Mouse (Mus musculus): ENCODE results near the gene Rdh1. TPM values are rescaled to one million over a fixed set of nuclear protein-coding genes. Genes with fewer than 3 reads are reported as not detected.

Rdh1 gene
- not detected in 2 replicates for total RNA-seq (2014; fragmentation: Nextera tagmentation)
- total RNA-seq (2017), result not detected in 2 replicates

DNA sequence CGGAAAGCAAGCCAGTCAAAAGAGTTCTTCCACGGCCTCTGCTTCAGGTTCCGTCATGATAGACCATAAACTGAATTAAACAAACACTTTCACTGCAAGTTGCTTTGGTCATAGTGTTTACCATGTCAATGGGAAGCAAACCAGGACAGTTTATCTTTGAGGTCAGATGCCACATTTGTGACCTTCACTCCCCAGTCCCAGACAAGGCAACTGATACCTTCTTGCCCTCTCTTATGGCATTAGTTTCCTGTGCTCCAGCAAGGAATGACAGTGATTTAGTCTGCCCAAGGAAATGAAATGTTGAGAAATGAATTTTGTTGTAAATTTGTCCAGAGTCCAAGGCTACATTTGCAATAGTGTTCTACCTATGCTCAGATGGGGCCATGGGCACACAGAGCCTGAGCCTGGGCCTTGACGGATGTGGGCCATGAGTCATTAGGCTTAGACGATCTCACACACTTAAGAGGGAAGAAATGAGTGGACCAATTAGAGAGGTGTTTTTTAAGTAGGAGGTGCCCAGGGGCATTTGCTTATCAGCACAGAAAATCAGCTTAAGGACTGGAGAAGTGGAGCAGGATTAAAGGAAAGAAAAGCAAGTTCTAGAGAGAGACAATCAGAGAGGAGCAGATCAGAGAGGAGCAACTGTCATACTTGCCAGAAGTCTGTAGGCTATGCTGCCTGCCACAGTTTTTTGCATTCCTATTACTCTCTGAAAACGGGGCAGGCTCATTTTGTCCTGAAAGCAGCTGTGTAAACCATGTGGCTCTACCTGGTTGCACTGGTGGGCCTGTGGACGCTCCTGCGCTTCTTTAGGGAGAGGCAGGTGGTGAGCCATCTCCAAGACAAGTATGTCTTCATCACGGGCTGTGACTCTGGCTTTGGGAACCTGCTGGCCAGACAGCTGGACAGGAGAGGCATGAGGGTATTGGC, at the start of gene Rdh1, which contains the start of gene Rdh16f1:
Gene Rdh1 (plus strand): TSS at position 541 of the 930 bp plus-strand sequence.
Gene Rdh16f1 (plus strand): TSS at position 607 of the 930 bp plus-strand sequence.
- ATAC-seq (replicated peaks; ENCODE audit: poor library complexity, severe bottlenecking), result no peak

DNA sequence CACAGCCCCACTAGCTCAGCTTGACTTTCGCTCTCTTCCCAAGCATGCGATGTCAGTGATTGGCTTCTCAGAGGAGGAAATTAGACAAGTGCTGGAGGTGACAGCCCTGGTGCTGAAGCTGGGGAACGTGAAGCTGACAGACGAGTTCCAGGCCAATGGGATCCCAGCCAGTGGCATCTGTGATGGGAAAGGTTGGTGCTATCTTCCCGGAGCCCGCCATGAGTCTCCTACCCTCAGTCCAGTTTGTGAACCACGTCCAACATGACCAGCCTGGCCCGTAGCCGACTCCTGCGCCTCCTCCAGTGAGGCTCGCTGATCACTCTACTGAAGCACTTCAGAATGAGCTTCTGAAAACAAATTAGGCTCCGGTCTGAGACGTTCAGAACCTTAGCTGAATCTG, 49.2 kb upstream of the Rdh1 start:
- ATAC-seq (replicated peaks; ENCODE audit: poor library complexity, severe bottlenecking), result no peak

GRCm38 (mm10) chr10:127712736-127713135, 46.8 kb upstream of the Rdh1 start:
- no peak; the same call in 1 of the 2 replicates for ATAC-seq (replicated peaks; ENCODE audit: poor library complexity, severe bottlenecking)

GRCm38 (mm10) chr10:127721671-127722418, 37.7 kb upstream of the Rdh1 start:
- no peak for ATAC-seq (replicated peaks; ENCODE audit: poor library complexity, severe bottlenecking)

GRCm38 (mm10) chr10:127724178-127724577, 35.3 kb upstream of the Rdh1 start, which contains the start of gene Tac2:
Tac2 (plus strand) TSS chr10:127724478.
- ATAC-seq (replicated peaks; ENCODE audit: poor library complexity, severe bottlenecking), result no peak

- no peak for ATAC-seq (replicated peaks; ENCODE audit: poor library complexity, severe bottlenecking)
Observed at GRCm38 (mm10) chr10:127725136-127725535, 34.4 kb upstream of the Rdh1 start.

DNA sequence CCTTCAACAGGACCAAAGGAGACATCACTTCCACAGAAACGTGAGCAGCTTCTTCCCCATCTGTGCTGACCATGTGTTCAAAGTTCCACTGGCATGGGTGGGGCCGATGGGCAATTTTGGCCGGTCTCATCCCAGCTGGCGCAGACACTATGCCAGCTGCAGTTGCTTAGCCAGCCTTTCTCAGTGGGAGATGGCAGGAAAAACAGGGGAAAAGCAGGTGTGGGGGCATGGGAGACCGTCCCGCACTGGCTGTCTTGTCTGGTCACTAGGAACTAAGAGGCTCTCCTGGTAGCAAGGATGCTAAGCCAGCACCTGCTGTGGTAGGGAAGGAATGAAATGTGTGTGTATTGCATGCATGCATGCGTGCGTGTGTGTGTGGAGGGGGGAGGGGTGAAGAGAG, 31.1 kb upstream of the Rdh1 start:
- ATAC-seq (replicated peaks; ENCODE audit: poor library complexity, severe bottlenecking), result no peak

GRCm38 (mm10) chr10:127730285-127730932, 29.1 kb upstream of the Rdh1 start:
- no peak for ATAC-seq (replicated peaks; ENCODE audit: poor library complexity, severe bottlenecking)

- no peak for ATAC-seq (replicated peaks; ENCODE audit: poor library complexity, severe bottlenecking)
Observed at GRCm38 (mm10) chr10:127730933-127731310, 28.6 kb upstream of the Rdh1 start.

- ATAC-seq (replicated peaks; ENCODE audit: poor library complexity, severe bottlenecking), result peak; percentile 86
Observed at GRCm38 (mm10) chr10:127731397-127731796, 28.1 kb upstream of the Rdh1 start.

DNA sequence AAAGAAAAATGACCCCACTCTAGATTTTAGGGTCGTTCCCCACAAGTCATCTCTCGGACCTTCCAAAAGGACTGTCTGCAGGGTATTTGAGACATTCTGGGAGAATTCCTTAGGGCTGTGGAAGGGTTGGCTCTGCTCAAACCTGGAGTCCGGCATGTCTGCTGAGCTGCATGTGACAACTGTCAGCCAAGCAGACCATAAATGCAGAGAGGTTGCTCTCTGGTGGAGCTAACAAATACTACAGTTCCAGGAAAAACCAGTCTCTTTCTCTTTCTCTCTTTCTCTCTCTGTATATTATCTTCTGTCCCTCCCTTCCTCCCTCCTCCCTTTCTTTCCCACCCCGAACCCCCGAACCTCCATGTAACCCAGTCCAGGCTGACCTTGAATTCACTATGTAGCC, 25.1 kb upstream of the Rdh1 start:
- ATAC-seq (replicated peaks; ENCODE audit: poor library complexity, severe bottlenecking), result no peak

DNA sequence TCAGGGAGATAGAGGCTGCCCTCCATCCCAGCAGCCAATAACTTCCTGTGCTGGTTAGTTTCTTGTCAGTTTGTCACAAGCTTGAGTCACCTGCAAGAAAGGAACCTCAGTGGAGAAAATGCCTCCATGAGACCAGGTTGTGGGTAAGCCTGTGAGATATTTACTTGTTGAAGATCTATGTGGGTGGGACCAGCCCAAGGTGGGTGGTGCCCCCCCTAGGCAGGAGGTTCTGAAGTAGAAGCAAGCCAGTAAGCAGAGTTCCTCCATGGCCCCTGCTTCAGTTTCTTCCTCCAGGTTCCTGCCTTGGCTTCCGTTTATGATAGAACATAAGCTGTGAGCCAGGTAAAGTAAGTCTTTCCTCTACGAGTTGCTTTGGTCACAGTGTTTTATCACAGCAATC, 23.3 kb upstream of the Rdh1 start:
- ATAC-seq (replicated peaks; ENCODE audit: poor library complexity, severe bottlenecking), result no peak

- peak; percentile 74 for ATAC-seq (replicated peaks; ENCODE audit: poor library complexity, severe bottlenecking)
Observed at GRCm38 (mm10) chr10:127736916-127737315, 22.6 kb upstream of the Rdh1 start.

DNA sequence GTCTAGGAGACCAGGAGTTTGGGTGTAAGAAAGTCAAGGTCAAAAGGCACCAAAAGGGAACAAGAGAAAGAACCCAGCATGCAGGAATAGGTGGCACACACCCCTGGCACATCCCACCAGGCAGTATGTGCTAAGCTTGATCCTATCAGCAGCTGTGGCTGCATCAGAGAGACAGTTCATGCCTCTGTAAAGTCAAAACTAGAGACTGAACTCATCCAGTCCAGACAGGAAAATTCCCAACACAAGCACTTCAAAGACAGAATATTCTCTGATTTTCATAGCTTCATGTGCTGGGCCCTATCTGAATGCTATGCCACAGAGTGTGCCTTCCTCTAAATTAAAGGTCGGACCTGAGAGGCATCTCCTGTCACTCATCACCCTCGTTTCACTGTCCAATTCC, 22.0 kb upstream of the Rdh1 start:
- ATAC-seq (replicated peaks; ENCODE audit: poor library complexity, severe bottlenecking), result no peak; the same call in 1 of the 2 replicates

DNA sequence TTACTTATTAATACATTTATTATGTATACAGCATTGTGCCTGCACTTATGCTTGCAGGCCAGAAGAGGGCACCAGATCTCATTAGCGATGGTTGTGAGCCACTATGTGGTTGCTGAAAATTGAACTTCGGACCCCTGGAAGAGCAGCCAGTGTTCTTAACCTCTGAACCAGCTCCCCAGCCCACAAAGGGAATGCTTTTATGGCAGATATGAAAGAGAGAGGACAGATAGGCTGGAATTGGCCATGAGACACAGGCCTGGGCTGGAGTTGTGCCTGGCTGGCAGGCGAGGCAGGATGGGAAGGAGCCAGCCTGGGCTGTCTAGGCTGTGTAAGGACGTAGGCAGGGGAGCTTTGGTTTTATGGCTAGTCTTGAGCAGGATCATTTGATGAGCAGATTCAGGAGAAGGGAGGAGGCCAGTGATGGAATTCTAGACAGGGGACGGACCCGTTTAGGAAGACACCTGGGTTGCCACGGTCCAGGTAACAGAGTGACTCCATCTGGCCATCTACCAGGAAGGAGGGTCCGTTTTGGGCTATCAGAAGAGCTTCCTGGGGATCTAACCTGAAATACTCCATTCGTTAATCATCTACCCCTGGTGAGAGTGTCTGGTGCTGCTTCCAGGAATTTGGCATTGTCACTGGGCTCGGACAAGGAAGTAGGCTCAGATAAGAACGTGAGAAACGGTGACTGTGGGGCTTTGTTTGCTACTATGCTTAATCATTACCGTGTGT, 21.2 kb upstream of the Rdh1 start:
- ATAC-seq (replicated peaks; ENCODE audit: poor library complexity, severe bottlenecking), result no peak

GRCm38 (mm10) chr10:127739083-127739660, 20.3 kb upstream of the Rdh1 start, which contains the start of gene Zbtb39:
Zbtb39 (plus strand) TSS chr10:127739538.
- ATAC-seq (replicated peaks; ENCODE audit: poor library complexity, severe bottlenecking), result peak; percentile 63

- no peak for ATAC-seq (replicated peaks; ENCODE audit: poor library complexity, severe bottlenecking)
Observed at GRCm38 (mm10) chr10:127739661-127740161, 19.8 kb upstream of the Rdh1 start.

DNA sequence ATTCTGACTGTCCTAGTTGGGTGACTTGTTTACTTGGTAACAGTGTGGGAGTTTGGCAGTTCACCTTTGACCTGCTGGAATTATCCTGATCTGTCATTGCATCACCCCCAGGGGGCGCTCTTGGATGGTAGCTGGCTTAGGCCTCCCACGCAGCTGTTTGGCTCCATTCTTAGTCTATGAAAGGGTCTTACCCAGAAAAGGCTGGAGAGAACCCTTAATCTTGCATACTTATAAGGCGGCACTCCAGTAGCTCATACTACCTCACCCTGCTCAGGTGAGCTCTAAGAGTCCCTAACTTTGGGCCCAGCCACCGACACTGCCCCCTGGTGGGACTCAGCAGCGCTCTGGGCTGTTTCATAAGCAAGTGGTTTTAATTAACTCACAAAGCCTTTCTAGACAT, 14.9 kb upstream of the Rdh1 start:
- peak; percentile 42; the same call in 1 of the 2 replicates for ATAC-seq (replicated peaks; ENCODE audit: poor library complexity, severe bottlenecking)

GRCm38 (mm10) chr10:127745886-127746285, 13.6 kb upstream of the Rdh1 start:
- ATAC-seq (replicated peaks; ENCODE audit: poor library complexity, severe bottlenecking), result 0 out of 2 replicates have a peak, but pooled peaks have one; percentile 25
